Mouse (Mus musculus): ENCODE data around the gene Ppp1r13b. TPM values are rescaled to one million over a fixed set of nuclear protein-coding genes. Genes with fewer than 3 reads are reported as not detected.

Ppp1r13b gene
- total and polyA plus RNA-seq, 3 experiments: 1.5 to 8.7 TPM; not detected in 1

- H3K27me3 ChIP-seq (ENCODE audit: control insufficient read depth in 1 of 2, insufficient read depth in 2 of 2, low read length in 2 of 2): no peaks in the 10 kb centered on the region
- no peaks in the 10 kb centered on the region for H3K79me2 ChIP-seq (ENCODE audit: control insufficient read depth, insufficient read depth, low read length, poor library complexity)
- no peak for DNase-seq (ENCODE audit: low read depth, low spot score)
- H3K4me3 ChIP-seq (ENCODE audit: control insufficient read depth in 1 of 2, insufficient read depth in 1 of 2, low read depth in 2 of 2, low read length in 2 of 2): no peak overlapping the region
- no peaks in the 10 kb centered on the region for H3K9me3 ChIP-seq (replicated peaks; ENCODE audit: insufficient read depth, low read length)
- H3K9ac ChIP-seq (ENCODE audit: control insufficient read depth, low read depth, low read length, poor library complexity, severe bottlenecking): no peak overlapping the region
- no peaks in the 10 kb centered on the region for H3K36me3 ChIP-seq (ENCODE audit: control insufficient read depth in 1 of 2, insufficient read depth in 2 of 2, low read length in 2 of 2)
- TF ChIP-seq NELFE (IDR thresholded peaks at IDR 0.05; ENCODE audit: low read depth, low read length) (no peak), ZC3H11A (IDR thresholded peaks at IDR 0.05; ENCODE audit: low read depth, low read length) (no peak), POLR2AphosphoS5 (IDR thresholded peaks at IDR 0.05; ENCODE audit: borderline replicate concordance, low read depth, low read length) (no peak), MAX (IDR thresholded peaks at IDR 0.05; ENCODE audit: low read length) (no peak), MXI1 (IDR thresholded peaks at IDR 0.05; ENCODE audit: low read depth, low read length) (no peak), UBTF (IDR thresholded peaks at IDR 0.05; ENCODE audit: borderline replicate concordance, insufficient read depth, low read depth, low read length) (no peak), ZNF384 (IDR thresholded peaks at IDR 0.05; ENCODE audit: low read depth, low read length) (no peak), SIN3A (IDR thresholded peaks at IDR 0.05; ENCODE audit: low read length) (no peak), KAT2A (conservative IDR thresholded peaks at IDR 0.05; ENCODE audit: low read depth, low read length) (no peak), E2F4 (IDR thresholded peaks at IDR 0.05; ENCODE audit: borderline replicate concordance, low read depth, low read length) (no peak), TAL1 (IDR thresholded peaks at IDR 0.05; ENCODE audit: low read length) (no peak), BHLHE40 (IDR thresholded peaks at IDR 0.05; ENCODE audit: borderline replicate concordance, low read depth, low read length) (no peak), TCF12 (IDR thresholded peaks at IDR 0.05; ENCODE audit: low read depth, low read length) (no peak), GATA1 (IDR thresholded peaks at IDR 0.05; ENCODE audit: low read depth, low read length) (no peak), CHD2 (IDR thresholded peaks at IDR 0.05; ENCODE audit: low read length) (no peak)
- H3K4me1 ChIP-seq (ENCODE audit: control insufficient read depth in 1 of 2, insufficient read depth in 2 of 2, low read length in 2 of 2): peaks cover 2 to 7% of the 10 kb centered on the region in 2 experiments
- no peak overlapping the region for H3K27ac ChIP-seq (ENCODE audit: control insufficient read depth, low read depth, low read length)
Measured at GRCm38 (mm10) chr12:111853011-111853436, 54.9 kb downstream of the Ppp1r13b start.

- H3K4me3 ChIP-seq (ENCODE audit: control insufficient read depth in 1 of 2, insufficient read depth in 1 of 2, low read depth in 2 of 2, low read length in 2 of 2): no peak overlapping the region
- DNase-seq (ENCODE audit: low read depth, low spot score): no peak
- TF ChIP-seq HCFC1 (IDR thresholded peaks at IDR 0.05; ENCODE audit: low read depth, low read length): no peak
- TF ChIP-seq ZKSCAN1 (IDR thresholded peaks at IDR 0.05; ENCODE audit: low read depth, low read length): no peak
- no peak for TF ChIP-seq USF2 (IDR thresholded peaks at IDR 0.05; ENCODE audit: borderline replicate concordance in 1 of 2, insufficient read depth in 1 of 2, low read depth in 1 of 2, low read length in 2 of 2)
- TF ChIP-seq RCOR1 (IDR thresholded peaks at IDR 0.05; ENCODE audit: low read depth, low read length): no peak
- TF ChIP-seq ELF1 (IDR thresholded peaks at IDR 0.05; ENCODE audit: low read depth, low read length): no peak
- TF ChIP-seq CTCF (IDR thresholded peaks at IDR 0.05 in 2 of 3, conservative IDR thresholded peaks at IDR 0.05 in 1 of 3; ENCODE audit: control insufficient read depth in 1 of 3, insufficient read depth in 1 of 3, low read depth in 2 of 3, low read length in 3 of 3, poor library complexity in 1 of 3, severe bottlenecking in 1 of 3): no peak
- TF ChIP-seq E2F4 (IDR thresholded peaks at IDR 0.05; ENCODE audit: borderline replicate concordance, low read depth, low read length): no peak
- no peak for TF ChIP-seq NRF1 (IDR thresholded peaks at IDR 0.05; ENCODE audit: insufficient read depth, low read depth, low read length, poor library complexity, severe bottlenecking)
- TF ChIP-seq CHD2 (IDR thresholded peaks at IDR 0.05; ENCODE audit: low read length): no peak
- no peak for TF ChIP-seq MAFK (IDR thresholded peaks at IDR 0.05; ENCODE audit: borderline replicate concordance, low read depth, low read length)
- no peak for TF ChIP-seq UBTF (IDR thresholded peaks at IDR 0.05; ENCODE audit: borderline replicate concordance, insufficient read depth, low read depth, low read length)
- no peak for TF ChIP-seq USF1 (IDR thresholded peaks at IDR 0.05; ENCODE audit: low read depth, low read length)
- no peak for TF ChIP-seq NELFE (IDR thresholded peaks at IDR 0.05; ENCODE audit: low read depth, low read length)
- TF ChIP-seq ETS1 (IDR thresholded peaks at IDR 0.05; ENCODE audit: low read depth, low read length): no peak
- no peak for TF ChIP-seq BHLHE40 (IDR thresholded peaks at IDR 0.05; ENCODE audit: borderline replicate concordance, low read depth, low read length)
- TF ChIP-seq CHD1 (IDR thresholded peaks at IDR 0.05; ENCODE audit: low read depth, low read length): no peak
Measured at GRCm38 (mm10) chr12:111851745-111852144, 56.2 kb downstream of the Ppp1r13b start.

More at GRCm38 (mm10) chr12:111851745-111852144, 56.2 kb downstream of the Ppp1r13b start:
- Histone ChIP-seq H3K9ac (ENCODE audit: control insufficient read depth, low read depth, low read length, poor library complexity, severe bottlenecking) (no peak overlapping the region), H3K27ac (ENCODE audit: control insufficient read depth, low read depth, low read length) (no peak overlapping the region), H3K79me2 (ENCODE audit: control insufficient read depth, insufficient read depth, low read length, poor library complexity) (no peaks in the 10 kb centered on the region), H3K9me3 (replicated peaks; ENCODE audit: insufficient read depth, low read length) (no peaks in the 10 kb centered on the region), H3K27me3 (ENCODE audit: control insufficient read depth in 1 of 2, insufficient read depth in 2 of 2, low read length in 2 of 2) (no peaks in the 10 kb centered on the region), H3K4me1 (ENCODE audit: control insufficient read depth in 1 of 2, insufficient read depth in 2 of 2, low read length in 2 of 2) (peaks cover 2 to 7% of the 10 kb centered on the region in 2 experiments), H3K36me3 (ENCODE audit: control insufficient read depth in 1 of 2, insufficient read depth in 2 of 2, low read length in 2 of 2) (no peaks in the 10 kb centered on the region)

All from MEL (cell line).